Mouse (Mus musculus) E14TG2a.4 (cell line): Measurements from ENCODE around the gene Pcbp4.

Experiments
- CTCF ChIP-seq: conservative IDR thresholded peaks from 2 replicates; pipeline ENCODE4 v1.5.1; 2014; ENCODE audit warnings: low read length
- NANOG ChIP-seq: IDR thresholded peaks from 2 replicates; pipeline ENCODE4 v1.6.1; 2014; ENCODE audit warnings: borderline replicate concordance, low read length, mixed read lengths
- POU5F1 ChIP-seq: IDR thresholded peaks from 2 replicates; pipeline ENCODE4 v1.6.1; 2014; ENCODE audit warnings: low read length, borderline replicate concordance

DNA sequence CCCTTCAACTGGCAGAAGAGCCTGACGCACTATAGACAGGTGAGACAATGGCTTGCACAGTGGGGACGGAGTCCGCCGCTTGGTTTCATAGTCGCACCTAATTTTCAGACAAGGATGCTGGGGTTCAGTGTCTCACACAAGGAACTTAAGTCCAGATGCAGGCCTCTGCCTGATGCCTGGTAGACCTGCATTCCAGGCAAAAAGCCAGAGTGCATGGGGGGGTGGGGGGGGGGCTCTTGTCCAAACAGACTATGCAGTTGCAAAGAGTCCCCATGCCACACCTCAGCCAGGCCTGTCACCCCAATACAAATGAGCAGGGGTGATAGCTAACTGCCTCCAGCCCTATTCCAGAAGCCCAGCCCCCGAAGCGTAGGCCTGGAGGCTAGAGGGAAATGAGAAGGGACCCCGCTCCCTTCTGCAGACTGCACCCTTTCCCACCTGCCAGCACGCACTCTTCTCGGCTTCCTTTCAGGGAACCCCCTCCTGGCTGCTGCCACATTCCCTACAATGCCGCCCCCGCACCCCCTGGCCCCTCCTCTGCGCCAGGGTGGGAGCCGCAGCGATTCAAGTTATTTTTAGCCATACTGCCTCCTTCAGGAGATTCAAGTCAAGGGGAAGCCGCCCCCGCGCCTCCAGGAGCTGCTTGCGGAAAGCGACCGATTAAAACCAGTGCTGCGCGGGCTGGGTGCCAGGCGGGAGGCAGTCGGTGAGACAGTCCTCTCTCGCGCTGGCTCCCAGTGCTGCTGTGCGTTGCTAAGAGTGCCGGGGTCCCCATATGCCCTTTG lies 35.1 kb upstream of the Pcbp4 start:
- TF ChIP-seq CTCF (no peak), NANOG (no peak), POU5F1 (no peak)
